Mouse (Mus musculus) kidney, postnatal 36 days (tissue): ENCODE data around the gene Lmo7.

Source experiments
- DNase-seq, 2 experiments: peaks; one replicate each; pipeline ENCODE4 v3.0.0; 2021 to 2022; ENCODE audit warnings: mixed read lengths in 2 of 2

Lmo7 gene

GRCm38 (mm10) chr14:101951107-101951506, 221.3 kb downstream of the Lmo7 start:
- DNase-seq, result peak; percentile 47 to 51

GRCm38 (mm10) chr14:101953793-101954468, 224.2 kb downstream of the Lmo7 start:
- DNase-seq, result no peak

GRCm38 (mm10) chr14:101964381-101964780, 234.6 kb downstream of the Lmo7 start:
- DNase-seq, result no peak

- DNase-seq, result no peak
Measured at GRCm38 (mm10) chr14:101964956-101965355, 235.2 kb downstream of the Lmo7 start.

DNA sequence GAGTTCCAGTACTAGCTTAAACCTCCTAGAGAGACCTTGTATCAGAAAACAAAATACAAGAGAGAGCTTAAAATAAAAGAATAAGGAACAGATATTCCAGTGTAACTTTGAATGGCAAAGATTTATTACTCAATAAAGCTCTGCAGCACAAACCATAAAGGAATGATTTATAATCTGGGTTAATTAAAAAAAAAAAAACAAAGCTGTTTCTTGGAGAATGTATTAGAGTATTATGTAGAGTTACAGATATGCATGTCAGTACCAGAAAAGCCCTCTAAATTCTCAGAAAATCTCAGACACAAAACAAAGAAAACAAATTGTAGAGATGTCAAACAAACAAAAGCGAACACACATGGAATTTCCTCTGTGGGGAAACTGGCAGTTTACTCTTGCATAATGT, 243.0 kb downstream of the Lmo7 start:
- no peak for DNase-seq

DNA sequence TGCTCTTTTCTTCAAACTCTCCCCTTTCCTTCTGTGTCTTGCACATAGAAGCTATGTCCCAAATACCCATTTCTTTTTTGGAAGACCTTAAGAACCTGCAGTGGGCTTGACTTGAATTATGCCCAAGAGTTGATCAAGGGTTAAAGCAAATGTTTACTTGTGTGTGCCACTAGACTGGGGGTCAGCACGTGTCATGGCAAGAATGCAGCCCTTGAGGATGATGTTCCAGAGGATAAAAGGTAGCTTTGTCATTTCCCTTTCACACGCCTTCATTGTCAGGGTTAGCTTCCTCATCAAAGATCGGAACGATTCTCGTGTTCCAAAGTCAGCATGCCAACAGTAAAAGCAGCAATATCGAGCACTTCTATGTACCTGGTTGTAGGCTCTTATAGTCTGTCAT, 243.4 kb downstream of the Lmo7 start:
- DNase-seq, result no peak

DNA sequence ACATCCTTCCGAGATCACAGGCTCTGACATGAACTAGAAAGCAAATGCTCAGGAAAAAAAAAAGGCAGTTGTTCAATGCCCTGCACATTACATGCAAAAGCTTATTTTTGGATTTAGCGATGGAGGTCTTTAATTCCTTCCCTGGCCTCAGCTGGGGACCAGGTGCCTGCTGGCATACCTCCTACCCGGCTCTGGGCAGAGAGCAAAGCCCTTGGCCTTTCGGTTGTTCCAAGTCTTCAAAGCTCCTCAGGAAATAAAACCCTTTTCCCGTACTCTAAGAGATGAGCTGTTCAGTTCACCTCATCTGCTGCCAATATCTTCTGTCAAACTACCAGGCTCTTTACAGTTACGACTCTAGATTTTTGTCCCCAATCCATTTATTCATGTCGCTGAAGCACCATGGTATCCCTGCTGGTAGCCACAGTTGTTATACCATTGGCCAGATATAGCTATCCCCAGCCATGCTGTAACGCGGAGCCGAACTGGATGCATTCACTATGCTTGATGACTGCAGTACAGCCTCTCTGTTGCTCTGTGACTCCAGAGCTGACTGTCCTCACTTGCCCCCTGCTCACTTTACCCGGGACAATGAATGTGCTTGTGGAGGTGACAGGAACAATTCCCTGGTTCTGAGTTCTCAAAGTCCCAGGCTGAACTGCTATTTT, 246.4 kb downstream of the Lmo7 start:
- DNase-seq, result no peak
